Mouse (Mus musculus): Measurements from ENCODE around the gene Tmem223. TPM values are rescaled to one million over a fixed set of nuclear protein-coding genes. Genes with fewer than 3 reads are reported as not detected.
"Not testable (repeated sequence)": the region's sequence is repeated elsewhere in the genome, so short reads cannot be mapped to it uniquely, and the experiment has no call there.

Gene Tmem223
- polyA plus RNA-seq, 1 experiment, result 28.3 TPM

GRCm38 (mm10) chr19:8727495-8728114, 43.2 kb upstream of the Tmem223 start:
- Histone ChIP-seq H3K27ac (ENCODE audit: insufficient read depth, low read depth, low read length) (no peak overlapping the region), H3K4me3 (ENCODE audit: insufficient read depth, low read length) (no peak overlapping the region)

GRCm38 (mm10) chr19:8728335-8729099, 42.3 kb upstream of the Tmem223 start:
- H3K4me3 ChIP-seq (ENCODE audit: insufficient read depth, low read length); H3K4me1 ChIP-seq (ENCODE audit: control insufficient read depth, insufficient read depth, low read length); H3K27ac ChIP-seq (ENCODE audit: insufficient read depth, low read depth, low read length): not testable (repeated sequence)

More at GRCm38 (mm10) chr19:8727495-8728114, 43.2 kb upstream of the Tmem223 start:
- TF ChIP-seq CTCF (IDR thresholded peaks at IDR 0.05; ENCODE audit: low read depth, low read length) (no peak), POLR2A (IDR thresholded peaks at IDR 0.05; ENCODE audit: borderline replicate concordance, low read depth, low read length) (no peak)
- H3K4me1 ChIP-seq (ENCODE audit: control insufficient read depth, insufficient read depth, low read length), result peaks cover 4% of the 10 kb centered on the region

- Histone ChIP-seq H3K27ac (ENCODE audit: insufficient read depth, low read depth, low read length) (no peak overlapping the region), H3K4me3 (ENCODE audit: insufficient read depth, low read length) (no peak overlapping the region), H3K4me1 (ENCODE audit: control insufficient read depth, insufficient read depth, low read length) (peaks cover 2% of the 10 kb centered on the region; the same call in 1 of the 2 replicates)
- TF ChIP-seq POLR2A (IDR thresholded peaks at IDR 0.05; ENCODE audit: borderline replicate concordance, low read depth, low read length) (no peak), CTCF (IDR thresholded peaks at IDR 0.05; ENCODE audit: low read depth, low read length) (no peak)
Observed at GRCm38 (mm10) chr19:8734334-8734733, 36.5 kb upstream of the Tmem223 start.

- Histone ChIP-seq H3K27ac (ENCODE audit: insufficient read depth, low read depth, low read length) (peak within 1 kb of the TSS; percentile 57), H3K4me3 (ENCODE audit: insufficient read depth, low read length) (peak within 1 kb of the TSS; percentile 96), H3K4me1 (ENCODE audit: control insufficient read depth, insufficient read depth, low read length) (peaks cover 2% of the 10 kb centered on the region; the same call in 1 of the 2 replicates)
- peak; percentile 65; the same call in 1 of the 2 replicates for TF ChIP-seq POLR2A (IDR thresholded peaks at IDR 0.05; ENCODE audit: borderline replicate concordance, low read depth, low read length)
- no peak for TF ChIP-seq CTCF (IDR thresholded peaks at IDR 0.05; ENCODE audit: low read depth, low read length)
Observed at GRCm38 (mm10) chr19:8735389-8736159, 35.2 kb upstream of the Tmem223 start, which contains the start of gene Wdr74. Wdr74 (plus strand) TSS chr19:8735827.

GRCm38 (mm10) chr19:8736160-8736467, 34.7 kb upstream of the Tmem223 start:
- peak overlapping the region; percentile 57 for H3K27ac ChIP-seq (ENCODE audit: insufficient read depth, low read depth, low read length)
- no peak for TF ChIP-seq CTCF (IDR thresholded peaks at IDR 0.05; ENCODE audit: low read depth, low read length)
- TF ChIP-seq POLR2A (IDR thresholded peaks at IDR 0.05; ENCODE audit: borderline replicate concordance, low read depth, low read length), result no peak

GRCm38 (mm10) chr19:8738911-8739310, 31.9 kb upstream of the Tmem223 start:
- TF ChIP-seq CTCF (IDR thresholded peaks at IDR 0.05; ENCODE audit: low read depth, low read length) (no peak), POLR2A (IDR thresholded peaks at IDR 0.05; ENCODE audit: borderline replicate concordance, low read depth, low read length) (no peak)
- peaks cover 16% of the 10 kb centered on the region for H3K4me1 ChIP-seq (ENCODE audit: control insufficient read depth, insufficient read depth, low read length)
- H3K27ac ChIP-seq (ENCODE audit: insufficient read depth, low read depth, low read length), result no peak overlapping the region
- no peak overlapping the region for H3K4me3 ChIP-seq (ENCODE audit: insufficient read depth, low read length)

More at GRCm38 (mm10) chr19:8736160-8736467, 34.7 kb upstream of the Tmem223 start:
- Histone ChIP-seq H3K4me3 (ENCODE audit: insufficient read depth, low read length) (peak overlapping the region; percentile 96), H3K4me1 (ENCODE audit: control insufficient read depth, insufficient read depth, low read length) (peaks cover 7% of the 10 kb centered on the region)

GRCm38 (mm10) chr19:8739646-8740045, 31.1 kb upstream of the Tmem223 start:
- no peak for TF ChIP-seq POLR2A (IDR thresholded peaks at IDR 0.05; ENCODE audit: borderline replicate concordance, low read depth, low read length)
- TF ChIP-seq CTCF (IDR thresholded peaks at IDR 0.05; ENCODE audit: low read depth, low read length), result no peak

GRCm38 (mm10) chr19:8740603-8741002, 30.2 kb upstream of the Tmem223 start, which contains the start of gene 1700092M07Rik:
1700092M07Rik (plus strand) TSS chr19:8740718.
- TF ChIP-seq CTCF (IDR thresholded peaks at IDR 0.05; ENCODE audit: low read depth, low read length) (no peak), POLR2A (IDR thresholded peaks at IDR 0.05; ENCODE audit: borderline replicate concordance, low read depth, low read length) (no peak)
- Histone ChIP-seq H3K4me3 (ENCODE audit: insufficient read depth, low read length) (peak within 1 kb of the TSS; percentile 98), H3K27ac (ENCODE audit: insufficient read depth, low read depth, low read length) (peak within 1 kb of the TSS; percentile 93), H3K4me1 (ENCODE audit: control insufficient read depth, insufficient read depth, low read length) (peaks cover 16% of the 10 kb centered on the region)

More at GRCm38 (mm10) chr19:8739646-8740045, 31.1 kb upstream of the Tmem223 start:
- Histone ChIP-seq H3K27ac (ENCODE audit: insufficient read depth, low read depth, low read length) (no peak overlapping the region), H3K4me3 (ENCODE audit: insufficient read depth, low read length) (no peak overlapping the region), H3K4me1 (ENCODE audit: control insufficient read depth, insufficient read depth, low read length) (peaks cover 16% of the 10 kb centered on the region)

GRCm38 (mm10) chr19:8741243-8741869, 29.4 kb upstream of the Tmem223 start, which contains the start of gene Stx5a:
Stx5a (plus strand) TSS chr19:8741413.
- Histone ChIP-seq H3K27ac (ENCODE audit: insufficient read depth, low read depth, low read length) (peak within 1 kb of the TSS; percentile 93), H3K4me1 (ENCODE audit: control insufficient read depth, insufficient read depth, low read length) (peaks cover 16% of the 10 kb centered on the region), H3K4me3 (ENCODE audit: insufficient read depth, low read length) (peak within 1 kb of the TSS; percentile 98)
- TF ChIP-seq CTCF (IDR thresholded peaks at IDR 0.05; ENCODE audit: low read depth, low read length), result no peak
- TF ChIP-seq POLR2A (IDR thresholded peaks at IDR 0.05; ENCODE audit: borderline replicate concordance, low read depth, low read length), result no peak
